Mouse (Mus musculus) CD4-positive helper T cell, adult 2 months (primary cell): ENCODE results near the gene Tada2a.

ENCODE experiments used
- DNase-seq: peaks from one replicate; pipeline ENCODE4 v3.0.0-alpha.2; 2012; ENCODE audit warnings: low read depth, missing footprints, low spot score

The Tada2a gene

GRCm38 (mm10) chr11:84128943-84129798 is at the start of gene Tada2a, which contains the start of gene Acaca:
Tada2a (minus strand) TSS chr11:84129600.
Acaca (plus strand) TSS chr11:84129672.
- DNase-seq = peak; percentile 89

GRCm38 (mm10) chr11:84178571-84178970 is 49.2 kb upstream of the Tada2a start:
- no peak for DNase-seq

GRCm38 (mm10) chr11:84172539-84173435 is 43.4 kb upstream of the Tada2a start:
- no peak for DNase-seq

- DNase-seq = peak; percentile 32
Observed at GRCm38 (mm10) chr11:84168701-84169288, 39.4 kb upstream of the Tada2a start.

- DNase-seq = no peak
Observed at GRCm38 (mm10) chr11:84167046-84167526, 37.7 kb upstream of the Tada2a start, which contains the start of gene Gm11437. Gm11437 (minus strand) TSS chr11:84167476.

GRCm38 (mm10) chr11:84164561-84164960 is 35.2 kb upstream of the Tada2a start:
- DNase-seq = no peak

GRCm38 (mm10) chr11:84164123-84164522 is 34.7 kb upstream of the Tada2a start:
- no peak for DNase-seq

- no peak for DNase-seq
Observed at GRCm38 (mm10) chr11:84156535-84157262, 27.3 kb upstream of the Tada2a start.

GRCm38 (mm10) chr11:84150884-84151283 is 21.5 kb upstream of the Tada2a start:
- DNase-seq = peak; percentile 19

- no peak for DNase-seq
Observed at GRCm38 (mm10) chr11:84146081-84146480, 16.7 kb upstream of the Tada2a start.

GRCm38 (mm10) chr11:84145201-84145798 is 15.9 kb upstream of the Tada2a start:
- no peak for DNase-seq

GRCm38 (mm10) chr11:84141752-84142151 is 12.4 kb upstream of the Tada2a start:
- peak; percentile 58 for DNase-seq

GRCm38 (mm10) chr11:84136453-84136852 is 7.1 kb upstream of the Tada2a start:
- no peak for DNase-seq

GRCm38 (mm10) chr11:84134331-84134860 is 5.0 kb upstream of the Tada2a start:
- peak; percentile 20 for DNase-seq

GRCm38 (mm10) chr11:84129799-84130185 is 392 bp upstream of the Tada2a start:
- no peak for DNase-seq

GRCm38 (mm10) chr11:84127977-84128376 is 1.4 kb downstream of the Tada2a start:
- peak; percentile 34 for DNase-seq

- no peak for DNase-seq
Observed at GRCm38 (mm10) chr11:84121051-84121956, 8.1 kb downstream of the Tada2a start.

- DNase-seq = no peak
Observed at GRCm38 (mm10) chr11:84117431-84117830, 12.0 kb downstream of the Tada2a start.

GRCm38 (mm10) chr11:84116221-84116620 is 13.2 kb downstream of the Tada2a start:
- DNase-seq = no peak
